Mouse (Mus musculus) right cerebral cortex, adult 2 months (tissue): ENCODE results near the gene Atcay.
A peak's percentile ranks its signal among the peaks of the same experiment; 100 is the strongest.

ENCODE experiments used
- DNase-seq, 2 experiments: peaks; one replicate each; pipeline ENCODE4 v3.0.0; 2021 to 2022; ENCODE audit warnings: low spot score in 2 of 2

The Atcay gene

DNA sequence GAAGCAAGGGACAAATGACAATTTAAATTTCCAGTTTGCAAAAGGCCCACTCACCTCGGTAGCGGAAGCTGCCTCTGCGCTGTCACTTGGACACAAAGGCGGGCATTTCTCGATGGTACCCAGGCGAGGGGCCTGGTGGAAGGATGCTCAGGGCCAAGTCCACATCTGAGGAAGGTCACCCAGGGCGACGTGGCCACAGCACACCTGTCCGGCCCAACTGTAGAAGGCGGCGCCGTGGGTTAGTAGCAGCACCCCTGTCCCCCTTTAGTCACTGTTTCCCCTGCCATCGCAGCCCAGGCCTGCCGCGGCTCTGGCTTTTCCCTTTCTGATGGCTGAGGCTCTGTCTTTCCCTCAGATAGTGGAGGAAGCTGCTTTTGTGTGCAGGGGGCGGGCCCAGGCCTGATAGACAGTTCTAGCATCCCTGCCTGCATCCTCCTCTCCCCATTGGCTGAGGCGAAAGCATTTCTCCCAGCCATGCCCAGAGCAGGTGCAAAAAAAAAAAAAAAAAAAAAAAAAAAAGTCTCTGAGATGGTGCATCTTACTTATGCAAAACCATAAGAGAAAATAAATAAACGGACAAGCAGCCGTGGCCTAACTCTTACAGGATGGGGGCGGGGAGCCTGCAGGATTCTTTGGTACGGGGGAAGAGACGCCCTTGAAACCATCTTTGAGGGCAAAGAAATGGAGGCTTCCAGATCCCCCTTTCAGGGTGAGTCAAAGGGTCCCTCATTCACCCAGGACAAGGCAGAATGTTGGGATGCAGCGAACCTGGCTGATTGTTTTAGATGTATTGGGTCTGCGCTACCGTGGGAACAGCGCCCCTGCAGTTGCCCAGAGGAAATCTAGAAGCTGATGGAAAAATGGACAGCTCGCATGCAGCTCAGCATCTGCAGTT, at the start of gene Atcay:
Atcay (minus strand) TSS at position 396 of the 895 bp plus-strand sequence.
- DNase-seq: peak; percentile 85 to 88

DNA sequence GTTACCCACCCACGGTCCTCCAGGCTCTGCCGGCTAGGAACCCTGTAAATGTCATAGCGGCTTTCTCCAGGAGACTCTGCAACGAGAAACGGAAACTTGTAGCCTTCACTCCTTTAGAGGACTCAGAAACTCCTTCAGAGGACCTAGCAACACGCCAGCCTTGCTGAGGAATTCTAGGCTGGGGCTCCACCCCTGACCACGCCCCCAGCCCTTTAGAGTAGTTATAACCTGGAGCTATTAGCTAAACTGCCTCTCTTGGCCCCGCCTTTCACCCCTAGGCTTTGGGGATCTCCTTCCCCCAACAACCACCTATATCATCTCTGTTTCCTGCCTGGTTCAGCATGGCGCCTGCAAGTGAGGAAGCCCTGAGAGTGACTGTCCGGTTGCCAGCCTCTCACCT, 48.9 kb upstream of the Atcay start:
- DNase-seq: no peak

DNA sequence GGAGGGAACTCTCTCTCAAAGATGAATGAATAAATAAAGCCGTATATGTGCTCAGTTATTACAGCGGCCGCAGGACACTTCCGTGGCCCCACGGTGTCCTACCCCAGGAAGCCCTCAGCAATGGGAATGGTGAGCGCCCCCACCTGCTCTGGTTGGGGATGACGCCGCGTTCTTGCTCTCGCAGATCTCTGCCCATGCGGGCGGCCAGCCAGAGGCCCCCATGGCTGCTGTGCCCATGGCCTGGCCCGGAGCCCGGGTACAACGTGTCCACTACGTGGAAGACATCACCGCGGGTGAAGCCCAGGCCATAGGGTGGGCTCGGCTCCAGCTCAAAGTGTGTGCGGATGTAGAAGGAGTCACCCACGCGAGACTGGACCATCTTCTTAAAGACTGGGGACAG, 47.0 kb upstream of the Atcay start:
- no peak for DNase-seq

DNA sequence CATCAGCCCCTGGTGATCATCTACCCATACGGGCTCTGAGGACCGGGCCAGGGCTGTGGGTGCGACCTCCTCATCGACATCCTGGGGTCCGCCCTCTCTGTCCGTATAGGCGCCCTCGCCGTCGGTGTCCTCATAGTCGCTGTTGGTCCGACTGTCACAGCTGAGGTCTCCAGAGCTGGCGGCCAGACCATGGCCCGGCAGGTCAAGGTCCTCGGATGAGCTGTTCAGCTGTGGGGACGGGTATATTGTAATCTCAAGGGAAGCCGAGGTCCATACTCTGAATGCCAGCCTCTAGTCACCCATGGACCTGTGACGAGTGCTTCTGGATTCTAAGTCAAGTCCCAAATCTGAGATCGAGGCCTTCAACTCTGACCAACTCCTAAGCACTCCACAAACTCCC, 43.2 kb upstream of the Atcay start:
- no peak for DNase-seq

DNA sequence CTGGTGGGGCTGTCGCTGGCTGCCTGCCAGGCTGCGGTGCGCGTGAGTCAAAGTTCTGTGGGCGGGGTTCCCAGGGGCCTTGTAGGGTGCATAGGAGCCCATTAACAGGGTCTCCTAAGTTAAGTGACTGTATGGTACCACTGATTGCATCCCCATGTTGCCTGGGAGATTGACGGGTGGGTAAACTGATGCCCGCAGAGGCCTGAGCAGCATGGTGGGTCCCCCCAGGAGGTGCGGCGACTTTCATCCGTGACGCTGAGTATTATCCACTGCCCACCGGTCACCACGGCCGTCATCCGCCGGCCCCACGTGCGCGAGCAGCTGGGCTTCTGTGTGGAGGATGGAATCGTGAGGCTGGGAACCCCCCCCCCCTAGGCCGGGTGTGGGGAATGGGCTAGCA, 41.7 kb upstream of the Atcay start:
- DNase-seq: no peak

DNA sequence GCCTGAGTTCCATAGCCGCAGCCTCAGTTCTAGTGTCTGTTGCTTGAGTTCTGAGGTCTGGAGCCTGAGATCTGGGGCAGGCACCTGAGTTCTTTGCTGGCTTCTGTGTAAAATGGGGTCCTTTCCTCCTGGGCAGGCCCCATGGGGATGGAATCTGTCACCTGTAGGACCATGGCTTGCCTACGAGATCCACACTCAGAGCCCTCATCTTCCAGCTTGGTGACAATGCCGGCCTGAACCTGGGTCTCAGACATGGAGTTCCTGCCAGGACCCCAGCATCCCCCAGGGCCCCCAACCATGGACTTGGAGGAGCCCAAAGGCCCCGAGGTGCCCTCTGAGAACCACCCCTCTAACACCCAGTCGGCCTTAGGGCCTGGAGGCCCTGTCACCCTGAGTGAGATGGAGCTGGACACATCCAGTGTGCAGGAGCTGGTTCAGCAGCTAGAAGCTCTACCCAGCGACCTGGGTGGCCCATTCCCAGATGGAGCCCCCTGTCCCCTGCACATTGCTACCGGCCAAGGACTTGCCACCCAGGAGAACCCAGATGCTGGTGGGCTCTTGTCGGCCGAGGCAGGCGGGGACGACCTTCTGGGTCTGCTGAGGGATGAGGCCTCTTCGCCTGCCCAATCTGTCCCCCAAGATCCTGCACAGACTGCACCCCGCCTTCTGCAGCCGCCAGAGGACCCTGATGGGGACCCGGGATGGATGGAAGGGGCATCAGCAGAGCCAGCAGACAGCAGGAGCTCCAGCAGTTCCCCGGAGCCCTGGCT, 38.2 kb upstream of the Atcay start:
- DNase-seq: no peak

DNA sequence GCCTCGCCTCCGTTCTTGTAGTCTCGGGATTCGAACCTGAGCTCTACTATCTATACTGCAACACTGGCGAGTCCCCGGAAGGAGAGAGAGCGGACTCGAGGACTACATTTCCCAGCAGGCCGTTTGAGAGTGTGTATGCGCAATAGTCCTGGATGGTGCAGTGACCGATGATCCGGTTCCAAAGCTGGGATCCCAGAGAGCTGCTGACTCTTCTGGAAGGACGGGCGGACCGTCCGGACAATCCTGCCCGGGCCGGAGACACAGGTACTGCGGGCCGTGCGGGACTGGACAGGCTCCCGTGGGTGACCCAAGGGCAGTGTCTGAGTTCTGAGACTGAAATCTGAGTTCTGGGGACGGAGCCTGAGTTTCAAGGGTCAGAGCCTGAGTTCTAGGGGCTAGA, 37.4 kb upstream of the Atcay start:
- DNase-seq: peak; percentile 83 to 93

DNA sequence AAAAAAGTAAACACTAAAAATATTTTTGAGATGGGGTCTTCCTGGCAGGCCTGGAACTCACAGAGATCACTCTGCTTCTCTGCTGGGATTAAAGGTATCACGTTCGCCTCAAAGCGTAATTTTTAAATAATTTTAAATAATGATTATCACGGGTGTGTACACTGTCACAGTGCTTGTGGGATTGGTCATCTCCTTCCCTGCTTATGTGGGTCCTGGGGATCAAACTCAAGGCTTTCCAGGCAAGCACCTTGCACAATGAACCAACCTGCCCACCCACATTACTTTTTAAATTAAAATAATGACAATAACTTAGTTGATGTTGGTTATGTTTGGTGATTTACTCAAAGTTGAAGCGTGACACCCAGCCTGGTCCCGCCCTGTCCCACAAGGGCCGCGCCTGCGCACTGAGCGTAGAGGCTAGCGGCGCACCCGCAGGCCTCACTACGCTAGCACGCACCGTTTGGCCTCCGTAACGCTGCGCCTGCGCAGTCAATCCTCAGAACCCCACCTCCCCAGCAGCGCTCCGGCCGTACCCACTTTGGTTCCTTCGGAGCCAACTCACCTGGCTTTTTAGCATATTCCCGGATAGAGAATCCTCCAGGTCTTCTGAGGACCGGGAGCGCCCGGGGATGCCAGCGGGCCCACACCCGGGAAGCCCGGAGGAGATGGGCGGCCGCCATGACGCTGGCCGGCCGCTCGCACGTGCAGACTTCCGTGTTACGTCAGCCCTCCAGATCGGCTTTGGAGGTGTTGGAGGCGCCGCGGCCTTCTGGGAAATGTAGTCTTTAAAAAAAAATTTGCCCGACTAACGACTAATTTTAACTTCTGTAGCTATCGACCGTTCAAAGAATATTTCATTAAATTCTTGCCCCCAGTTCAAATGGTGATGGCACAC, 35.8 kb upstream of the Atcay start, which contains the start of the genes Mrpl54 and Apba3:
Mrpl54 (minus strand) TSS at position 724 of the 895 bp plus-strand sequence.
Apba3 (plus strand) TSS at position 750 of the 895 bp plus-strand sequence.
- peak; percentile 94 to 96 for DNase-seq

DNA sequence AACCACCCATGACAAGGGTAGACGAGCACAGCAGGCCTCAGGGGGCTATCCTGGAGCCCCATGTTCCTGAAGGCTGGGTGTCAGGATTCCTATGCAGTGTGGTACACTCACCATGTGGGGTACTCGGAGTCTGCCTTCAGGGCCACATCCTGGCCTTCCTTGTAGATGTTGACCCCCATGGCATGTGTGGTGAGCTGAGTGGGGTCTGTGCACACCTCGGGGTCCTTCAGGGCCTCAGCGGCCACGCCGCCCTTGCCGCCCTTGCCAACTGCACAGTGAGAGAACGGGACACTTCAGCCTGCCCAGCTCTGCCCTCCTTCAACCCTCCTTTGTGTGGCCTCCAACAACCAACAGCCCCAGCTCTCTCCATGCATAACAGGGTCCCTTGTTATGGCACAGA, 34.9 kb upstream of the Atcay start:
- DNase-seq: no peak

DNA sequence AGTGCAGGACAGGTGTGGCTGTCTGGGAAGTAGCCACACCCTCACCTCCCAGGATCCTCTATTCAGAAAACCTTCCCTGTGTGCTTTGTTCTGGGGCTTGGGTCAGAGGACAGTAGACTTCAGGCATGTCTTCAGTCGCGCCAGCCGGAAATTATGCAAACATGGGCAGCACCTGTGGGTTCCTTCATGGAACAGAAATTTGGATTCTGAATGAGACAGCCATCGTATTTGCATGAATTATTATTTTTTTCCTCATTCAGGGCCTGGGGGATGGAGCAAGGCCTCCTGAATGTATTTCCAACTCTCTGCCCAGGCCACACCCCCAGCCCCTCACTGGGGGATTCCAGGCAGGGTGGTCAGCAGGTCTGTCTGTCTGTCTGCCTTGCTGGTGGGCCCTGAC, 30.4 kb upstream of the Atcay start:
- DNase-seq: no peak

DNA sequence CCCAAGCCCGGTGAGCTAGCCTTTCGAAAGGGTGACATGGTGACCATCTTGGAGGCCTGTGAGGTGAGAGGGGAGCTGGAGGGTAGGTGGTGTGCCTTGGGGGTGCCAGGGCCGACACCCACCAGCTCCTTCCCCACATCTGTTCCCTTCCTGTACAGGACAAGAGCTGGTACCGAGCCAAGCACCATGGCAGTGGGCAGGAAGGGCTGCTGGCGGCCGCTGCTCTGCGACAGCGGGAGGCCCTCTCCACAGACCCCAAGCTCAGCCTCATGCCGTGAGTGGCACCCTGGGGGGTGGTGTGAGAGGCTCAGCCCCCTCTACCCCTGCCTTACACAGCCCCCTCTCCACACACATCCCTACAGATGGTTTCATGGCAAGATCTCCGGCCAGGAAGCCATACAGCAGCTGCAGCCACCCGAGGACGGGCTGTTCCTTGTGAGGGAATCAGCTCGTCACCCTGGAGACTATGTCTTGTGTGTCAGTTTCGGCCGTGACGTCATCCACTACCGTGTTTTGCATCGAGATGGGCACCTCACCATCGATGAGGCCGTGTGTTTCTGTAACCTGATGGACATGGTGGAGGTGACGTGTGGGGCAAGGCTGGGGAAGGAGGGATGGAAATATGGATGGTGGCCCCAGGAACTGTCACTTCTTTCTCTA, 28.7 kb upstream of the Atcay start:
- peak in 1 of 2 experiments; percentile 34 for DNase-seq

DNA sequence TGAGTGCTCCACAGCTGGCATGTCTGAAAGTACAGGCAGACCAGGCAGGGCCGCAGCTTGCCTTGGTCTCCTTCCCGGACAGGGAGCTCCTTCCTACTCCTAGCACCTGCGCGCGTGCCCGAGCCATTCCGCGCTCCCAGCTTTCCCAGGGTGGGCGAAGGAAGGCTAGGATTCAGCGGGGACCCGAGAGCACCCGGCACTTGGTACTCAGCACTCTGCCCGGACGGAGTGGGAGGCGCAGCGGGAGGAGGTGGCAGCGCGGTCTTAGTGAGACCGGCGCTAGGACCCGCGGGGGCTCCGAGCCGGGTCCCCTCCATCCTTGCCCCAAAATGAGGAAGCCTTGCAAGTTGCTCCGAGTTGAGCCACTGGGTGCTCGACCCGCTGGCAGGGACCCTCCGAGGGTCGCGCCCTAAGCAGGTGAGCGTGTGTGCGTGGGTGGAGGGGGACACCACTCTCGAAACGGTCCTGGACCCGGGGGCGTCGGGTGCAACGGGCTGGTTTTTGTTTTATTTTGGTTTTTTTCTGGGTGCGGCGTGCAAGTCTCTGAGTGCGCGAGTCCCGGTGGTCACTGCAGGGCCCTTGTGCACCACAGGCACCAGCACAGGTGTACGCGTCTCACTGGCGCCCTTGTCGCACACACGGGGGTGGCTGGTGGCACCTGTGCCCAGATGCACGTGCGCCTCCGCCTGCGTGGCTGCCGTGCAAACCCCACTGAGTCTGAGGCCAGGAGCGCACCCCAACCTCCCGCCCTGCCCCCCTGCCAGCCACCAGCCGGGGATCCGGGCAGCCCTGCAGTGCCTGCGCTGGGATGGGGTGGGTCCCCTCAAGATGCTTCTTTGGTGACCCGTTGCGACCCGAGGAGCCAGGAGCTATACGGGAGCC, 26.8 kb upstream of the Atcay start:
- peak; percentile 64 to 65 for DNase-seq

DNA sequence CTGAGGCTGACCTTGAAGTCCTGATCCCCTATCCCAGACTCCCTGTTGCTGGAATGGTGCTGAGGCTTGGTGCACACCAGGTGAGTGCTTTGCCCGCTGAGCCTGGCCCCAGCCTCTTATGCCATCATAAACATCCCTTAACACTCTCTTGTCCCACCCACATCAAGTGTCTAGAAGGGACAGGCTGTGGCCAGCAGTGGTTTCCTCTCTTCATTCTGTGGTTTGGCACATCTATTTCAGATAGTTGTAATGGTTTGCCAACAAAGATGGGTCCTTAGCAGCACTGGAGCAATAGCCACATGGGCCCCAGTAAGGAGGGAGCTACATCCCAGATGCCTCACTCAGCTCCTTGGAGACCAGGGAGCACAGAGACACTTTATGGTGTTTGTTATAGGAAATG, 24.3 kb upstream of the Atcay start:
- DNase-seq: no peak

DNA sequence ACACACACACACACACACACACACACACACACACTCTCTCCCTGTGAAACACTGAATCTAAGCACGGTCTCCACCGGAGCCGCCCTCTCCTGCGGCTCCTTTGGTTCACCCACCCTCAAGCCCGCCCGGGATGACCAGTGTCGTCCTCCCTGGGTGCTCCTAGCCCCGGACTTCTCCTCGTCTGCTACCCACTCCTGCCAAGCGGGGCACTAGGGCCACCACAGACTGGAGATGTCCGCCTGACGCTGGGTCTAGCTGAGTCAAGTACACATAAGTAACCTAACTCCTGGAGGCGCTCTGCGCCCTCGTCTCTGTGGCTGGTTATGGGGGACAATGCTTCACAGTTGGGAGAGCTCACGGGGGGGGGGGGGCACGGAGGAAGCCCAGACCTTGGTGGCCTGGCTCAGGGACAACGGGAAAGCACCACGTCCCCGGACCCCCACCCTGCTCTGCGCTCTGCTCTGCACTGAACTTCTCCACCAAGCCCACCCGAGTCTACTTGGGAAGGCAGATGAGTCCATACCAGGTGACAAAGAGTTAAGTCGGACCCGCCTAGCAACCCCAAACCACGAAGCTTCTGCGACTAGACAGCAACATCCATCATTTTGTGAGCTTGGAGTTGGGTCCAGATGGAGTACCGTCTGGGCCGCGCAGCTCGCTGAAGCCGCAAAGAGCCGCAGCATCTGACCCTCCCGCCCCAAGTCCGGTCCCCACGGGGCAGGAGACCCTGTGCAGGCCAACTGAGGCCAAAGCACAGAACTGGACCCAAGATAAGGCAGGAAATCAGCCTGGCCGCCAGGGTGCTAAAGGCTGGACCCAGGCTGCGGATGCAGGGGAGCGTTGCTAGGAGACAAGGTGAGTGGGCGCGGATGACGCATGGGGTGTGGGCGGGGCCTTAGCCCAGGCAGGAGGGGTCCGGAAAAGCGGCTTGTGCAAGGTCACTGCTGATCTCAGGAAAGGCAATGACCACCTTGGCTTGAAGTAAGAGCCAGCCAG, 22.1 kb upstream of the Atcay start, which contains the start of gene Matk:
Matk (plus strand) TSS at position 512 of the 996 bp plus-strand sequence.
- DNase-seq: peak; percentile 91 to 95

DNA sequence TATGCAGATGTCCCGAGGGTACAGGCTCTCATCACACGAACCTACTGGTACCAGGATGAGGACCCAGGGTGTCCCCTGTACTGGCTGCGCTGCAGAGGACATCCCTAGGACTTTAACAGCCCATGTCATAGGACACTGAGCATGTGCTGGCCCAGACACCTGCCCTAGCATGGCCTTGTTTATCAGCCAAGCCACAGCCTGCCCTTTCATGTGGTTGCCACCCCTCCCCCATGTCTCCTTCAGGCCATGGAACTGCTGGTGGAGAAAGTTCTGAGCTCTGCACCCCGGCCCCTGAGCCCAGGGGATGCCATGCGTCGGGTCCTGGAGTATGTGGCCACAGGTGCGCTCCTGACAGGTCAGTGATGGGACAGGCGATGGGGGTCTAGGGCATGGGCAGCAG, 18.8 kb upstream of the Atcay start:
- no peak for DNase-seq

DNA sequence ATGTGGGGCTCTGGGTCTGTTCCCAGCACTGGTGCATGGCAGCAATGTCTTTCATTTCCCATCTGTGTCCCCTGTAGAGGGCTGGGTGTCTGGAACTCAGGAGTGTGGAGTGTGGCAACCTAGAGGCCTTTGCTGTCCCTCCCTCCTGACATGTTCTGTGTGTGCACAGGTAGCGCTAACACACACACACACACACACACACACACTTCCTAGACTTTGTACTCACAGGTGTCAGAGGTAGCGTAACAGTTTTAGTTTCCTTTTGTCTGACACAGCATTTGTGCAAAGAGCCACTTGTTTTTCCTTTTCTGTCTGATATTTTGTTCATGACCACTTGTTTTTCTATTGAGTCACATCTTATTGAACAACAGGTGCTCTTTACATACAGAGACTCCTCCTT, 17.2 kb upstream of the Atcay start:
- no peak for DNase-seq

DNA sequence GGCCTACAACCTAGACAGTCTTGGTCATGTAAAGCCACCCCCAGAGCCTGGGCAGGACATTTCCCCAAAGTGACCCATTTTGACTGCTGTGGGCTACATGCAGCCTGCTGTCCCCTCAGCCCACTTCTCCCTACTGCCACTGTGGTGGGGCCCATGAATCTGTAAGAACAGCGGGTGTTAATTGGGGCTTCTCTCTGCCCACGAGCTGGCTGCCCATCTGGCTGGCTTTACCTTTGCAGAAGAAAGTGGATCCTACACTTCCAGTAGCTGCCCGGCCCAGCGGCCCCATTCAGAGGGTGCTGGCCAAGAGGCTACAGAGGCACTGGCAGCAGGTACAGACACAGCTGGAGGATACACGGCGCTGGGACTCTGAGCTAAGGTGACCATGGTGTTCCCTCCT, 14.5 kb upstream of the Atcay start:
- peak in 1 of 2 experiments; percentile 41 for DNase-seq

DNA sequence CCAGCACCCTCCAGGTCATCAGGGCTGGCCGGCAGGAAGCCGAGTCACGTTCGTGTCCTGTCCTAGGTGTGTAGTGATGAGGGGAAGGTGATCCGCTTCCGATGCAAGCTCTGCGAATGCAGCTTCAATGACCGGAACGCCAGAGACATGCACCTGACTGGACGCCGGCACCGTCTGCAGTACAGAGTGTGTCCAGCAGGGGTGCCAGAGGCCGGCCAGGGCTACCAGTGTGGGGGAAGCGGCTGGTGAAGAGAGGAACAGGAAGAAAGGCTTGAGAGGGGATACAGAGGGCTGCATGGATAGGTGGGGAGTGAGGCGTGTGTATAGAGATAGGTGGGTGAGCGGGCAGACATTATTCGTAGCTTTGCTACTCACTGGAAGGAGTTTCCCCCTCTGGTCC, 14.0 kb upstream of the Atcay start:
- peak; percentile 75 to 79 for DNase-seq

DNA sequence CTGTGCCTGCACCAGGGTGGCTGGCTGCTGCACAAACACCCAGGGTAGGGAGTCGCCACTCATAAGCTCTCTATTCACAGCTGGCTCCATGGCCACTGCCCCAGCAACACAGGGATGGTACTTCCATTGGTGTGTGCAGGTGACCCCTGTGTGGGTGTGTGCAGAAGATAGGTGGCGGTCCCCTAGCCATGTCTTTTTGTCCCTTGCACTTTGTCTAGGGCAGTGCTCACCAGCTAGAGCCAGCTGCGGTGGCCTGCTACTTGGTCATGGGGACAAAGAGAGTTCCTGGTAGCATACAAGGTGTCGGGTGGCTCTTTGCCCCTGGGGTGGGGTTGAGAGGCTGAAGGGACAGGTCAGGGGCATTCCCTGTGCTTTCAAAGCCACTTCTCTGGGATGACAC, 13.5 kb upstream of the Atcay start:
- no peak for DNase-seq
